Mouse (Mus musculus) MEL (cell line): ENCODE data around the gene Klk1. TPM values are rescaled to one million over a fixed set of nuclear protein-coding genes. Genes with fewer than 3 reads are reported as not detected.

Experiments
- DNase-seq: peaks from one replicate; pipeline ENCODE4 v3.0.0; 2011; ENCODE audit warnings: low read depth, low spot score
- H3K27ac ChIP-seq: 2 replicates; pipeline ENCODE4 v1.5.1; 2012; ENCODE audit warnings: low read depth, mild to moderate bottlenecking, control low read depth, low read length, moderate library complexity; ENCODE audit not compliant: control insufficient read depth
- H3K27me3 ChIP-seq, 2 experiments: fragments of 150-350 bp in 1 of 2; sonication (generic) in 1 of 2; 2 replicates each; pipeline ENCODE4 v1.6.1; 2012; ENCODE audit warnings: low read length in 2 of 2, mild to moderate bottlenecking in 2 of 2, improper control_type of control experiment in 1 of 2, moderate library complexity in 1 of 2; ENCODE audit not compliant: insufficient read depth in 2 of 2, control insufficient read depth in 1 of 2
- H3K36me3 ChIP-seq, 2 experiments: 2 replicates each; pipeline ENCODE4 v1.6.1; 2012 to 2014; ENCODE audit warnings: low read length in 2 of 2, improper control_type of control experiment in 1 of 2, inconsistent platforms in 1 of 2, mild to moderate bottlenecking in 1 of 2; ENCODE audit not compliant: insufficient read depth in 2 of 2, control insufficient read depth in 1 of 2
- H3K4me1 ChIP-seq, 2 experiments: fragments of 150-350 bp in 1 of 2; sonication (generic) in 1 of 2; 2 replicates each; pipeline ENCODE4 v1.6.1; 2012; ENCODE audit warnings: low read length in 2 of 2, improper control_type of control experiment in 1 of 2, mild to moderate bottlenecking in 1 of 2; ENCODE audit not compliant: insufficient read depth in 2 of 2, control insufficient read depth in 1 of 2
- H3K4me3 ChIP-seq, 2 experiments: fragments of 150-350 bp in 1 of 2; sonication (generic) in 1 of 2; 2 replicates each; pipeline ENCODE4 v1.5.1; 2012; ENCODE audit warnings: low read depth in 2 of 2, low read length in 2 of 2, mild to moderate bottlenecking in 2 of 2, moderate library complexity in 2 of 2, control low read depth in 1 of 2, improper control_type of control experiment in 1 of 2; ENCODE audit not compliant: control insufficient read depth in 1 of 2, insufficient read depth in 1 of 2
- H3K79me2 ChIP-seq: 2 replicates; pipeline ENCODE4 v1.6.1; 2012; ENCODE audit warnings: mild to moderate bottlenecking, low read length, moderate library complexity; ENCODE audit not compliant: control insufficient read depth, poor library complexity, insufficient read depth
- H3K9ac ChIP-seq: 2 replicates; pipeline ENCODE4 v1.6.1; 2012; ENCODE audit warnings: low read depth, mild to moderate bottlenecking, control low read depth, low read length, moderate library complexity; ENCODE audit not compliant: control insufficient read depth, poor library complexity, severe bottlenecking
- H3K9me3 ChIP-seq: fragments of 150-350 bp; sonication (generic); replicated peaks from 2 replicates; pipeline ENCODE4 v1.6.1; 2012; ENCODE audit warnings: mild to moderate bottlenecking, low read length, improper control_type of control experiment, moderate library complexity; ENCODE audit not compliant: insufficient read depth
- CHD1 ChIP-seq: IDR thresholded peaks from 2 replicates; pipeline ENCODE4 v1.6.1; 2012; ENCODE audit warnings: low read depth, mild to moderate bottlenecking, inconsistent platforms, low read length, improper control_type of control experiment
- CTCF ChIP-seq, 3 experiments: IDR thresholded peaks in 2 of 3; conservative IDR thresholded peaks in 1 of 3; 2 replicates each; pipeline ENCODE4 v1.5.1; 2011 to 2012; ENCODE audit warnings: low read length in 3 of 3, low read depth in 2 of 3, mild to moderate bottlenecking in 2 of 3, improper control_type of control experiment in 1 of 3, inconsistent platforms in 1 of 3, mixed read lengths in 1 of 3, moderate library complexity in 1 of 3; ENCODE audit not compliant: control insufficient read depth in 1 of 3, insufficient read depth in 1 of 3, poor library complexity in 1 of 3, severe bottlenecking in 1 of 3
- E2F4 ChIP-seq: IDR thresholded peaks from 2 replicates; pipeline ENCODE4 v1.6.1; 2011; ENCODE audit warnings: low read depth, low read length, improper control_type of control experiment, borderline replicate concordance
- EP300 ChIP-seq, 2 experiments: IDR thresholded peaks; 2 replicates each; pipeline ENCODE4 v1.6.1; 2011; ENCODE audit warnings: improper control_type of control experiment in 2 of 2, low read length in 2 of 2, low read depth in 1 of 2, mild to moderate bottlenecking in 1 of 2
- ETS1 ChIP-seq: IDR thresholded peaks from 2 replicates; pipeline ENCODE4 v1.6.1; 2012; ENCODE audit warnings: low read depth, mild to moderate bottlenecking, inconsistent platforms, low read length, improper control_type of control experiment, moderate library complexity
- GABPA ChIP-seq: IDR thresholded peaks from 2 replicates; pipeline ENCODE4 v1.6.1; 2012; ENCODE audit warnings: low read depth, mild to moderate bottlenecking, inconsistent platforms, low read length, improper control_type of control experiment, moderate library complexity
- JUND ChIP-seq: IDR thresholded peaks from 2 replicates; pipeline ENCODE4 v1.6.1; 2011; ENCODE audit warnings: low read depth, mild to moderate bottlenecking, improper control_type of control experiment, low read length
- KAT2A ChIP-seq: conservative IDR thresholded peaks from 2 replicates; pipeline ENCODE4 v1.6.1; 2012; ENCODE audit warnings: low read depth, low read length, improper control_type of control experiment, inconsistent platforms
- MAFK ChIP-seq: IDR thresholded peaks from 2 replicates; pipeline ENCODE4 v1.6.1; 2011; ENCODE audit warnings: low read depth, mild to moderate bottlenecking, low read length, improper control_type of control experiment, borderline replicate concordance
- MAX ChIP-seq: IDR thresholded peaks from 2 replicates; pipeline ENCODE4 v1.6.1; 2011; ENCODE audit warnings: low read length, improper control_type of control experiment
- MAZ ChIP-seq: IDR thresholded peaks from 2 replicates; pipeline ENCODE4 v1.6.1; 2012; ENCODE audit warnings: low read depth, mild to moderate bottlenecking, inconsistent platforms, low read length, improper control_type of control experiment
- MEF2A ChIP-seq: IDR thresholded peaks from 2 replicates; pipeline ENCODE4 v1.6.1; 2014; ENCODE audit warnings: low read depth, mild to moderate bottlenecking, inconsistent platforms, low read length, improper control_type of control experiment; ENCODE audit not compliant: poor library complexity, insufficient replicate concordance, severe bottlenecking; ENCODE audit errors: extremely low read depth
- MXI1 ChIP-seq: IDR thresholded peaks from 2 replicates; pipeline ENCODE4 v1.6.1; 2011; ENCODE audit warnings: mild to moderate bottlenecking, low read depth, low read length, improper control_type of control experiment
- MYC ChIP-seq: IDR thresholded peaks from 2 replicates; pipeline ENCODE4 v1.6.1; 2011; ENCODE audit warnings: low read depth, mild to moderate bottlenecking, low read length, improper control_type of control experiment, moderate library complexity
- NRF1 ChIP-seq: IDR thresholded peaks from 2 replicates; pipeline ENCODE4 v1.6.1; 2014; ENCODE audit warnings: low read depth, mild to moderate bottlenecking, inconsistent platforms, low read length, improper control_type of control experiment, moderate library complexity; ENCODE audit not compliant: poor library complexity, insufficient read depth, severe bottlenecking
- POLR2AphosphoS2 ChIP-seq: IDR thresholded peaks from 2 replicates; pipeline ENCODE4 v1.6.1; 2011; ENCODE audit warnings: low read length, improper control_type of control experiment
- POLR2AphosphoS5 ChIP-seq: IDR thresholded peaks from 2 replicates; pipeline ENCODE4 v1.6.1; 2012; ENCODE audit warnings: low read depth, borderline replicate concordance, mild to moderate bottlenecking, inconsistent platforms, low read length, moderate library complexity, mixed read lengths
- RAD21 ChIP-seq: IDR thresholded peaks from 2 replicates; pipeline ENCODE4 v1.6.1; 2011; ENCODE audit warnings: mild to moderate bottlenecking, low read depth, low read length, improper control_type of control experiment
- RCOR1 ChIP-seq: IDR thresholded peaks from 2 replicates; pipeline ENCODE4 v1.6.1; 2012; ENCODE audit warnings: low read depth, mild to moderate bottlenecking, inconsistent platforms, low read length, improper control_type of control experiment
- SIN3A ChIP-seq: IDR thresholded peaks from 2 replicates; pipeline ENCODE4 v1.6.1; 2012; ENCODE audit warnings: low read length, improper control_type of control experiment, inconsistent platforms
- SMC3 ChIP-seq: IDR thresholded peaks from 2 replicates; pipeline ENCODE4 v1.6.1; 2011; ENCODE audit warnings: low read depth, low read length, improper control_type of control experiment
- TAL1 ChIP-seq: IDR thresholded peaks from 2 replicates; pipeline ENCODE4 v1.6.1; 2012; ENCODE audit warnings: mild to moderate bottlenecking, inconsistent platforms, low read length, moderate library complexity, mixed read lengths
- USF1 ChIP-seq: IDR thresholded peaks from 2 replicates; pipeline ENCODE4 v1.6.1; 2014; ENCODE audit warnings: low read depth, mild to moderate bottlenecking, inconsistent platforms, low read length, improper control_type of control experiment, moderate library complexity
- USF2 ChIP-seq, 2 experiments: IDR thresholded peaks; 2 replicates each; pipeline ENCODE4 v1.6.1; 2011 to 2012; ENCODE audit warnings: improper control_type of control experiment in 2 of 2, low read length in 2 of 2, borderline replicate concordance in 1 of 2, inconsistent platforms in 1 of 2, low read depth in 1 of 2, mild to moderate bottlenecking in 1 of 2; ENCODE audit not compliant: insufficient read depth in 1 of 2
- ZC3H11A ChIP-seq: IDR thresholded peaks from 2 replicates; pipeline ENCODE4 v1.6.1; 2012; ENCODE audit warnings: low read depth, mild to moderate bottlenecking, inconsistent platforms, low read length, improper control_type of control experiment
- ZKSCAN1 ChIP-seq: IDR thresholded peaks from 2 replicates; pipeline ENCODE4 v1.6.1; 2012; ENCODE audit warnings: low read depth, mild to moderate bottlenecking, inconsistent platforms, low read length, improper control_type of control experiment, moderate library complexity
- ZMIZ1 ChIP-seq: IDR thresholded peaks from 2 replicates; pipeline ENCODE4 v1.6.1; 2012; ENCODE audit warnings: low read depth, mild to moderate bottlenecking, inconsistent platforms, low read length, improper control_type of control experiment, moderate library complexity
- ZNF384 ChIP-seq: IDR thresholded peaks from 2 replicates; pipeline ENCODE4 v1.6.1; 2012; ENCODE audit warnings: low read depth, mild to moderate bottlenecking, inconsistent platforms, low read length, improper control_type of control experiment
- polyA plus RNA-seq, 2 experiments: library from polyadenylated mRNA; stranded (reverse) in 1 of 2; unstranded in 1 of 2; fragments of >175 nt in 1 of 2; fragments of >200 nt in 1 of 2; gene quantifications; 2 replicates each; pipeline versions ENCODE4 v1.2.1 to v1.2.4; 2012; ENCODE audit warnings: low replicate concordance in 2 of 2, low read depth in 1 of 2; ENCODE audit not compliant: insufficient read length in 2 of 2, insufficient read depth in 1 of 2, missing spikeins in 1 of 2
- total RNA-seq: library from RNA; depleted of rRNA; stranded (reverse); fragments of 300-350 nt; gene quantifications from 2 replicates; pipeline ENCODE4 v1.2.3, GENCODE M21; 2012

Gene Klk1
- total and polyA plus RNA-seq, 3 experiments: not detected

DNA sequence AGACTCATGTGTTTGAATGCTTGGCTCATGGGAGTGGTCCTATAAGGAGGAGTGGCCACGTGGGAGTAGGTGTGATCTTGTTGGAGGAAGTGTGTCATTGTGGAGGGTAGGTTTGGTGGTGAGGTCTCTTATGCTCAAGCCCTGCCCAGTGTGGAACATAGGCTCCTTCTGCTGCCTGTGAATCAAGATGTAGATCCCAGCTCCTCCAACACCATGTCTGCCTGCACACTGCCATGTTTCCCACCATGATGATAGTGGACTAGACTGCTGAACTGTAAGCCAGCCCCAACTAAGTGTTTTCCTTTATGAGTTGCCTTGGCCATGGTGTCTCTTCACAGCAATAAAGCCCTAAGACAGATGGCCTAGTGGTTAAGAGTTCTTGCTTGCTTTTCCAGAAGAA lies 18.9 kb downstream of the Klk1 start:
- H3K79me2 ChIP-seq: peaks cover 23% of the 10 kb centered on the region
- H3K4me1 ChIP-seq: peaks cover 9 to 30% of the 10 kb centered on the region in 2 experiments
- H3K9ac ChIP-seq: no peak overlapping the region
- no peaks in the 10 kb centered on the region for H3K9me3 ChIP-seq
- no peak for DNase-seq
- peaks cover 7 to 22% of the 10 kb centered on the region in 2 experiments for H3K36me3 ChIP-seq
- H3K27ac ChIP-seq: no peak overlapping the region
- H3K27me3 ChIP-seq: no peaks in the 10 kb centered on the region
- H3K4me3 ChIP-seq: no peak overlapping the region
- TF ChIP-seq POLR2AphosphoS2: peak; percentile 8; the same call in 1 of the 2 replicates
- no peak for TF ChIP-seq CHD1

GRCm38 (mm10) chr7:44246055-44246983 lies 21.2 kb downstream of the Klk1 start, which contains the start of the genes 1700028J19Rik and 2410002F23Rik:
Gene 1700028J19Rik (minus strand): TSS chr7:44246695.
Gene 2410002F23Rik (plus strand): TSS chr7:44246722.
- peak within 1 kb of the TSS; percentile 85 for H3K27ac ChIP-seq
- peak; percentile 89 for DNase-seq
- peak within 1 kb of the TSS; percentile 79 for H3K9ac ChIP-seq
- H3K36me3 ChIP-seq: peaks cover 12 to 15% of the 10 kb centered on the region in 2 experiments
- H3K4me3 ChIP-seq: peak within 1 kb of the TSS; percentile 67 to 74
- H3K79me2 ChIP-seq: peaks cover 27% of the 10 kb centered on the region
- H3K27me3 ChIP-seq: no peaks in the 10 kb centered on the region
- H3K9me3 ChIP-seq: no peaks in the 10 kb centered on the region
- peaks cover 0 to 15% of the 10 kb centered on the region in 2 experiments; a peak in 2 of 4 replicates for H3K4me1 ChIP-seq
- no peak for TF ChIP-seq USF2 (IDR thresholded peaks at IDR 0.05; ENCODE audit: borderline replicate concordance in 1 of 2, insufficient read depth in 1 of 2, low read depth in 1 of 2, low read length in 2 of 2)
- no peak for TF ChIP-seq RAD21
- no peak for TF ChIP-seq CHD1
- peak; percentile 97 for TF ChIP-seq POLR2AphosphoS2
- peak; percentile 53; the same call in 1 of the 2 replicates for TF ChIP-seq KAT2A
- peak; percentile 98 for TF ChIP-seq POLR2AphosphoS5
- TF ChIP-seq MYC: peak; percentile 95
- no peak for TF ChIP-seq JUND
- TF ChIP-seq USF1: no peak
- TF ChIP-seq ZC3H11A: no peak
- TF ChIP-seq CTCF (IDR thresholded peaks at IDR 0.05 in 2 of 3, conservative IDR thresholded peaks at IDR 0.05 in 1 of 3; ENCODE audit: control insufficient read depth in 1 of 3, insufficient read depth in 1 of 3, low read depth in 2 of 3, low read length in 3 of 3, poor library complexity in 1 of 3, severe bottlenecking in 1 of 3): peak in 1 of 3 experiments; percentile 23; a peak in 1 of 6 replicates
- TF ChIP-seq E2F4: peak; percentile 77; the same call in 1 of the 2 replicates
- TF ChIP-seq RCOR1: no peak
- peak; percentile 100 for TF ChIP-seq MAX
- TF ChIP-seq TAL1: peak; percentile 43; the same call in 1 of the 2 replicates
- no peak for TF ChIP-seq MAFK
- peak; percentile 98 for TF ChIP-seq ZMIZ1
- peak; percentile 89 for TF ChIP-seq MXI1
- TF ChIP-seq NRF1: 0 out of 2 replicates have a peak, but pooled peaks have one; percentile 37
- no peak for TF ChIP-seq EP300 (IDR thresholded peaks at IDR 0.05; ENCODE audit: low read depth in 1 of 2, low read length in 2 of 2)
- TF ChIP-seq ZNF384: no peak
- no peak for TF ChIP-seq SMC3
- TF ChIP-seq MAZ: peak; percentile 81; the same call in 1 of the 2 replicates
- TF ChIP-seq SIN3A: peak; percentile 78; the same call in 1 of the 2 replicates
- no peak for TF ChIP-seq MEF2A
- no peak for TF ChIP-seq ZKSCAN1
- no peak for TF ChIP-seq GABPA
- no peak for TF ChIP-seq ETS1
